9 mouse cellular contexts compared by ENCODE assay signal in the genomic region with DNA sequence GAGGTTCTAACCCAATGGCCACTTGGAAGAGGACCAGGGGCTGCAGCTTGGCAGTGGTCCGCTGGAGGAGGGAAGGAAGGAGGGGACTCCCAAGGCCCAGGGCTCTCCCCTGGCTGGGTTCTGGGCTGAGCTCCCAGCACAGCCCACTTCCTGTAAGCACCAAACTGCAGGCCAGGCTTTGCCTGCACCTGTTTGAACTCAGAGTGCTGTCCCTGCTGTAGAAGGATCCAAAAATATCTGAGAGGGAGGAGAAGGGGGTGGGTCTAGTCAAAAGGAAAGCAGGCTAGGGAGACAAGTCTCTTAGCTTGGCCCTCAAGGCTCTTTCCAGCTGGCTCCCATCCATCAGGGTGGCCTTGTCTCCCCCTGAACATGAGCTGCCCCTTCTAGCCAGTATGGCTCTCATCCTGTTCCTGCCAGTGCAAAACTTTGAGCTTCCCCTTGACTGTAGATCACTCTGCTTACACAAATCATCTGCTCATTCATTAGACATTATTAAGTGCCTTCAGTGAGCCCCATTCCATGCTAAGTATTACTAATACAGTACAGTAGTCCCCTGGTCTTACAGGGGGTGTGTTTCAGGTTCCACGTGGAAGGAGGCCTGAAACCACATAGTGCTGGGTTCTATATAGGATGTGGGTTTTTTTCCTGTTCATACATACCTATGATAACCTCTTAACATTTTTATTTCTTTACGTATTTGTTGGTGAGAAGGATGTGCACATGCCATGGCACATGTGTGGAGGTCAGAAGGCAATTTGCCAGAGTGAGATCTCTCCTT. TPM values are rescaled to one million over a fixed set of nuclear protein-coding genes. Genes with fewer than 3 reads are reported as not detected.
A peak's percentile ranks its signal among the peaks of the same experiment; 100 is the strongest.
DNase-seq lines count a peak whose midpoint lies in the region; ATAC-seq lines count a peak whose summit lies in the region.
"Had no signal": no experiment of that assay in that cellular context is flagged by ENCODE, and none has a peak within 500 bp of the region (broad histone marks: within the 10 kb centered on the region; RNA-seq: fewer than 3 reads in every experiment).

No protein-coding gene starts in this region.

- no peak overlapping the region for H3K4me2 ChIP-seq in forebrain, embryonic 13.5 days

- H3K4me3 ChIP-seq in forebrain, embryonic 13.5 days: no peak overlapping the region

- no peak for ATAC-seq in forebrain, embryonic 13.5 days

- no peaks in the 10 kb centered on the region for H3K9me3 ChIP-seq in forebrain, embryonic 13.5 days (replicated peaks)

- H3K27me3 ChIP-seq in forebrain, embryonic 13.5 days: no peaks in the 10 kb centered on the region

- no peak overlapping the region for H3K27ac ChIP-seq in forebrain, embryonic 13.5 days
- H3K27ac ChIP-seq: macrophage had no signal

- no peaks in the 10 kb centered on the region for H3K36me3 ChIP-seq in forebrain, embryonic 13.5 days (ENCODE audit: poor library complexity, severe bottlenecking)

- no peaks in the 10 kb centered on the region for H3K4me1 ChIP-seq in forebrain, embryonic 13.5 days

- H3K9ac ChIP-seq in forebrain, embryonic 13.5 days: no peak overlapping the region

- peak; percentile 63 to 70 for DNase-seq in cerebellum, postnatal 10 days
- no peak for DNase-seq in cerebellum, adult 18-20 months
- peak; percentile 16 for DNase-seq in T-cell, adult 2 months (ENCODE audit: low spot score)
- DNase-seq in heart, adult 11 months: peak; percentile 99
- DNase-seq in kidney, adult 9 months: peak; percentile 40
- peak; percentile 36 for DNase-seq in lung, postnatal 25 days (ENCODE audit: low spot score)
- peak; percentile 68 for DNase-seq in thymus, postnatal 0 days (ENCODE audit: low spot score)

- WGBS in forebrain, embryonic 13.5 days: 88% methylated on average over 3 of the region's 3 CpGs

RNA-seq across cellular contexts. Expression of a gene that starts 28.8 kb away (rescaled TPM):
- 5.6 and 6.9 TPM in 2 replicates for polyA plus RNA-seq in thymus, postnatal 0 days (2015; fragmentation: Nextera tagmentation; extraction: Ambion mirVana)
- 25.2 and 30.2 TPM in 2 replicates for polyA plus RNA-seq in forebrain, embryonic 13.5 days (2015; fragmentation: Nextera tagmentation; extraction: Ambion mirVana)

RNA-seq across cellular contexts. Expression of a gene that starts 46.8 kb away (rescaled TPM):
- 16.5 and 19.7 TPM in 2 replicates for polyA plus RNA-seq in thymus, postnatal 0 days (2015; fragmentation: Nextera tagmentation; extraction: Ambion mirVana)
- polyA plus RNA-seq in forebrain, embryonic 13.5 days (2015; fragmentation: Nextera tagmentation; extraction: Ambion mirVana): 15.7 and 17.3 TPM in 2 replicates

Comparison
In these comparisons a context has a peak if more than half of its experiments do, and no peak if none do; other contexts are left out.
1. DNase-seq: peak in cerebellum, postnatal 10 days (2 of 2), T-cell, adult 2 months (single experiment), heart, adult 11 months (single experiment), kidney, adult 9 months (single experiment), lung, postnatal 25 days (single experiment) and thymus, postnatal 0 days (single experiment); none in cerebellum, adult 18-20 months (0 of 2).